Mouse (Mus musculus): Measurements from ENCODE around the gene Mpst. TPM values are rescaled to one million over a fixed set of nuclear protein-coding genes. Genes with fewer than 3 reads are reported as not detected.

Gene Mpst
- total RNA-seq, 2 experiments from 2014 or later, result 29.5 to 31.8 TPM

DNA sequence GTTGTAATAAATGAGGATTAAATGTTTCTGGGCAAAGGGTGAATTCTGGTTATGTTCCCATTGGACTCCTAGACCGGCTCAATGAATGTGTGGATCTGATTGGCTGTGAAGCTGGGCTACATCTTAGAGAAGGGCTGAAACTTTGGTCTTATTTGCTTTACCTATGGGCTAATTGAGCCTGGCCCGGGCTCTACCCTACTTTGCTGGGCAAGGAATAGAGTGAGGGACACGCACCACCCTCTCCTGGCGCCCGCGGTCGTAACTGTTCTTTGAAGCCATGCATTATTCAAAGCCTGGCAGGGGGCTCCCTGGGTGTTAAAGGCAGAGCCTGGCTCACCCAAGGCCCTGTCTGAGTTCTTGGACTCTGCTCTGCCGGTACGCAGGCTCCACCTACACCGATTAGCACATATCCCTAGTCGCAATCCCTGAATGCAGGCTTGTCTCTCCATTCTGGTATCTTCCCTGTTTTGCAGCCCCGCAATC lies 3.4 kb downstream of the Mpst start:
- DNase-seq (ENCODE audit: low spot score in 2 of 2), result no peak
- peak overlapping the region; percentile 1; the same call in 1 of the 2 replicates for H3K4me3 ChIP-seq
- TF ChIP-seq CTCF (conservative IDR thresholded peaks at IDR 0.05), result no peak

DNA sequence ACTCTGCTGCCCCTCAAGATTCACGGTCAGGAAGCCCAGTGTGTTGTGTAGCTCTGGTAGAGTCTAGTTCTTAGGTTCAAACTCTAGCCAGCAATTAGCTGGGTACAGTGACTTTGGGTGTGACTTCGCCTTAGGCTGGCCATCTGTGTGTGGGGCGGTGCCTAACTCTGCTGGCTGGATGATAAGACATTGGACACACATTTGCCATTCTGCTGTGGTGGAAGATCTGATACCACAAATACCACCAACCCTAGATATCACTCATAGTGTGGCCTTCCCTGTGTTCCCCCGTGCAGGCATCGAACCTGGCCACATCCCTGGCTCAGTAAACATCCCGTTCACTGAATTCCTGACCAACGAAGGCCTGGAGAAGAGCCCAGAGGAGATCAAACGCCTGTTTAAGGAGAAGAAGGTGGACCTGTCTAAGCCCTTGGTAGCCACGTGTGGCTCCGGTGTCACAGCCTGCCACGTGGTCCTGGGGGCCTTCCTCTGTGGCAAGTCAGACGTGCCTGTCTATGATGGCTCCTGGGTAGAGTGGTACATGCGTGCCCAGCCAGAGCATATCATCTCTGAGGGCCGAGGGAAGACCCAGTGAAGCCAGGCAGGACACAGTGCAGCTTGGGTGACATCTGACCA lies 7.0 kb downstream of the Mpst start:
- DNase-seq (ENCODE audit: low spot score in 2 of 2), result no peak
- H3K27ac ChIP-seq, result no peak overlapping the region
- no peak for TF ChIP-seq CTCF (conservative IDR thresholded peaks at IDR 0.05)
- H3K4me3 ChIP-seq, result no peak overlapping the region

More for the DNA sequence above, 3.4 kb downstream of the Mpst start:
- H3K27ac ChIP-seq, result no peak overlapping the region

DNA sequence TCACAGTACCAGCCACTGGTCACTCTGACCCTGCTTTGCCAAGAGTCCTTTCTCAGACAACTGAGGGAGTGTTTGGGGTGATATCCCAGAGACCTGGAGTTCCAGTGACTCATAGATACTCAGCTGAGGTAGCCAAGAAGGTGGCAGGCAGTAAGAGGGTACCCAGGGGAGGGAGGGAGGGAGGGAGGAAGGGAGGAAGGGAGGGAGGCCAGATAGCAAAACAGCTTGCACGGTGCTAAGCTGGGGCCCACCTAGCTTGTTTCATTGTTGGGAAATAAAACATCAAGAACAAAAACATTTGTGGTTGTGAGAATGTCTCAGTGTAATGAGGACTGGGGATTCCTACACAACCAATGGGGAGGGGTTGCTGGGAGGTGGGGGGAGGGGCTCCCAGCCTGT lies 7.5 kb downstream of the Mpst start:
- H3K4me3 ChIP-seq, result no peak overlapping the region
- TF ChIP-seq CTCF (conservative IDR thresholded peaks at IDR 0.05), result no peak
- H3K27ac ChIP-seq, result no peak overlapping the region
- no peak for DNase-seq (ENCODE audit: low spot score in 2 of 2)

DNA sequence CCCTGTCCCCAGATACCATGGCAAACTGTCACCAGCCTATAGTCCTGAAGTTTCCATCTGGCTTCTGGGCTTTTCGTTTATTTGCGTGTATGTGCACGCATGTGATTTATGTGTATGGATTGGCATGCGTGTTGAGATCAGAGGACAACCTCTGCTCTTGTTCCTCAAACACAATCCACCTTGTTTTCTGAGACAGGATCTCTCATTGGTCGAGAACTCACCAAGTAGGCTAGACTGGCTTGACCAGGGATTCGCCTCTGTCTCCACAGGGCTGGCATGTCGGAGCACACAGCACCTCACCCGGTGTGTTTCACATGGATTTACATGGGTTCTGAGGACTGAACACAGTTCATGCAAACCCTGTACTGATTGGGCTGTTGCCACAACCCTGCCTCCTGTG lies 7.9 kb downstream of the Mpst start:
- no peak for DNase-seq (ENCODE audit: low spot score in 2 of 2)
- no peak overlapping the region for H3K27ac ChIP-seq
- no peak for TF ChIP-seq CTCF (conservative IDR thresholded peaks at IDR 0.05)
- no peak overlapping the region for H3K4me3 ChIP-seq

DNA sequence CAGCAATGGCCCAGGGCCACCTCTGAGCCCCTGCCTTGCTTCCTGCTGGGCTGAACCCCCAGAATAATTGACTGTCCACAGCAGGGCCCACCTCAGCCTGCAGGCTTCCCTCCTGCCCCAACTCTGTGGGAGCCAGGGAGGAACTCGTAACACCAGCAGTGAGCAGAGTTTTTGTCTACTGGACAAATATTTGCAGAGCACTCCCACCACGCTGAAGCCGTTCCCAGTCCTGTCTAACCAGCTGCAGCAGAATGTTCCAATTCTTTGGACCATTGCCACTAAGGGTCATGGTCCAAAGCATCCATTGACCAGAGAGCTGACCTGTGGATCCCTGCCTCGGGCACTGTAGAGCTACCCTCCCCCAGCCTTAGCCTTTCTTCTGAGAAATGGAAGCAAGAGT lies 10.7 kb downstream of the Mpst start:
- TF ChIP-seq CTCF (conservative IDR thresholded peaks at IDR 0.05), result no peak
- no peak for DNase-seq (ENCODE audit: low spot score in 2 of 2)
- H3K4me3 ChIP-seq, result no peak overlapping the region
- H3K27ac ChIP-seq, result peak overlapping the region; percentile 6; the same call in 1 of the 2 replicates

DNA sequence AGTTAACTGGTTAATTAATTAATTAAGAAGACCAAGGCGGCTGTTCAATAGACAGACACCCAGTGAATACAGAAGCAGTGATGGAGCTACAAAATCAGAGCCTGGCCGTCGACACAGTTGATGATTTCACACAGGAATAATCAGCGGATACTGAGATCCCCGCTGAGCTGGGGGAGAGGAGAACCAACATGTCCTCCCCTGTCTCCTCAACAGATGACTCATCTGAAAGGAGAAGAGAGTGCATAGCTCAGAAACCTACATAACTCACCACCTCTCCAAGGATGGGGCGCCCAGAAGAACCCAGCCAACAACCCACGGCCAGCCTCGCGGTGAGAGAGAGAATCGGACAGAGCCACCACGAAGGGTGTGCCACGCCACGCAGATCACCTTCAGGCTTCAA lies 14.2 kb downstream of the Mpst start:
- Histone ChIP-seq H3K4me3 (no peak overlapping the region), H3K27ac (no peak overlapping the region)
- DNase-seq (ENCODE audit: low spot score in 2 of 2), result no peak

DNA sequence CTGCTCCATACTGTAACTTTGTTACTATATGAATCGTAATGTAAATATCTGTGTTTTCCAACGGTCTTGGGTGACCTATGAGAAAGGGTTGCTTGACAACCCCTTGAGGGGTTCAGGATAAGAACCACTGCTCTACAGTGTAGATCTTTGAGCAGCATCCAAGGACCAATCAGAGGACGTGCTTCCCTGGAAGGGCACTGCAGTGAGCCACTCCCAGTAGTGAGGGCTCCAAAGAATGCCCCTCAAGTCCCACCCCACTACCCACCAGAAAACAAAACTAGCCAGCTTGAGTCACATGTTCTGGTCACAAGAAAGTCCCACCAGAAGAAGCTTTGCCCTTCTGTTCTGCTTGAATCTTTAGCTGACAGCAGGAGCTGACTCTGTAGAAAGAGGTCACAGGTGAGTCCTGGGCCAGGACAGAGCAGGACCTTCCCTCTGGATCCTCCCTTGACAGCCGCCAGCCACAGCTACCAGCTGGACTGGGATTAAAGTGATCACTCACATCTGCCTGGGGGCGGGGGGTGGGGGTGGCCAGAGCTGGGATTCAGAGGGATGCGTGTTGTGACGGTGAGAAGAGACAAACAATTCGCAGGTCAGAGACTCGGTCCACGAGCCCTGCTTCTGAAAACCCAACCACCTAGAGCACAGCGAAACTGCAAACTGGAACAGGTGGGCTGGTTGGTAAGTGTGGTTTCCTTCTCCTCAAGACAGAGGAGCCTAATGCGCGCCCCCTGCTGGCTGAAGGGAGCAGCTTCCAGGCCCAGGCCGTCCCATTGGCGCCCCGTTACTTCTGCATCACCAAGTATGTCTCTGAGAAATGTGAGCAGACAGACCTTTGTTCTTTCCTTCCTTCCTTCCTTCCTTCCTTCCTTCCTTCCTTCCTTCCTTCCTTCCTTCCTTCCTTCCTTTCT lies 16.1 kb downstream of the Mpst start:
- peak; percentile 87 for TF ChIP-seq CTCF (conservative IDR thresholded peaks at IDR 0.05)
- H3K4me3 ChIP-seq, result peak overlapping the region; percentile 20; the same call in 1 of the 2 replicates
- peak; percentile 72 to 90 for DNase-seq (ENCODE audit: low spot score in 2 of 2)
- no peak overlapping the region for H3K27ac ChIP-seq

More for the DNA sequence above, 14.2 kb downstream of the Mpst start:
- TF ChIP-seq CTCF (conservative IDR thresholded peaks at IDR 0.05), result no peak

DNA sequence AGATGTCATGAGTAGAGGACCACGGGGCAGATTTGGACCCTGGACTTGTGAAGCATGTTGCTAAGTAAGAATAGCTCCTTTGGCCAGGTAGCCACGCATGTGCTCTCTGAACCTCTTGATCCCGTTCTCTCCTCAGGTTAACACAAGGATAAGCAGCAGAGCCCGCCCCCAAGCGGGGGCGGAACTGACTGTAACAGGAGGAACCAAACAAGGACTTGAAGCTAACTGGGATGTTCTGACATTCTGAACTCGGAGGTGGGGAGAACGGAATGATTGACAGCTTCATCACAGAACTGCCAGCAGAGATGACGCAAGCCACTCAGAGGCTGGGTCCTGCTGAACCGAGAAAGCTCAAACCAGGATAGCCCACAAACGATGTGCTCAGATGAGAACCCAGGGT lies 18.3 kb downstream of the Mpst start:
- TF ChIP-seq CTCF (conservative IDR thresholded peaks at IDR 0.05), result no peak
- no peak for DNase-seq (ENCODE audit: low spot score in 2 of 2)
- Histone ChIP-seq H3K27ac (no peak overlapping the region), H3K4me3 (no peak overlapping the region)

DNA sequence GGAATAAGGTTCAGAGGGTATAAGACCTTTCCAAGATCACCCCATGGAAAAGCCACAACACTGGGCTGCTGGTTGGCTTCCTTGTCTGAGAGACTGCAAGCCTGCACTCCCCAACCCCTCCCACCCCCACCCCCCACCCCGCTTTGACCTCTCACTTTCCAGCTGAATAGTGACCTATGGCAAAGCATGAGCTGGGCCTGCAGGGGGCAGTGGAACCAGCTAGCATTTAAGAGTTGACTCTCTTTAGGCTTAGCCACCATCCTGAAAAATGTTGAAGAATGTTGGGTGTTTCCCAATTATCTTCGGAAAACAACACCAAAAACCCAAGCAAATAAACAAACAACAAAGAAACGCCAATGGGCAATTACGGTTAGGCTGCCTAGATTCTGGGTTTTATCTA lies 19.0 kb downstream of the Mpst start:
- peak; percentile 30; the same call in 1 of the 2 replicates for TF ChIP-seq CTCF (conservative IDR thresholded peaks at IDR 0.05)
- no peak for DNase-seq (ENCODE audit: low spot score in 2 of 2)
- Histone ChIP-seq H3K27ac (no peak overlapping the region), H3K4me3 (no peak overlapping the region)

DNA sequence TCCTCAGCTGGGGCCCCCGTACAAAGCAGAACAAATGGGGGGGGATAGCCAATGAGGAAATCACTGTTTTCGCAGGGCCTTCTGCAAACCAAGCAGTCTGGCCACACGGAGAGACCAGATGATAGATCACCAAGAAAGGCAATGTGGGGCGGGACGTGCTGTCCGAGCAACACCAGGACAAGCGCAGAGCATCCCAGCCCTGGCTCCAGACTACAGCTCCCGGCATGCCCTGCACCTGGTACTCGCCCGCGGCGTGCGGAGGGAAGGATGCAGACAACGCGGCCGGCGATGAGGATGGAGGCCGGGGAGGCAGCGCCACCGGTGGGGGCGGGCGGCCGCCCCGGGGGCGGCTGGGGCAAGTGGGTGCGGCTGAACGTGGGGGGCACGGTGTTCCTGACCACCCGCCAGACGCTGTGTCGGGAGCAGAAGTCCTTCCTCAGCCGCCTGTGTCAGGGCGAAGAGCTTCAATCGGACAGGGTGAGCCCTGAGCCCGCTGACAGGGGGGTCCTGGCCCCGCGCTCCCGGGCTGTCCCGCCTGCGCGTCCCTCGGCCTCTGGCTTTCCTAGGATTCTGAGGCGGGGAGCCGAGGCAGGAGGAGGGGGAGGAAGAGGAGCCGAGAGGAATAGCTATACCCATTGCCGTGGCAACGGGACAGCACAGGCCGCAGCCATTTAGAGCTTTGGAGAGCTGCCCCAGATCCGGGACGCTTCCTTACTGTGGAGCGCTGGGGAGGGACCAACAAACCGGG lies 22.3 kb downstream of the Mpst start, which contains the start of gene Kctd17:
Gene Kctd17, plus strand, starts transcription at position 174 of the 748 bp plus-strand sequence.
- peak; percentile 78 to 83 for DNase-seq (ENCODE audit: low spot score in 2 of 2)

DNA sequence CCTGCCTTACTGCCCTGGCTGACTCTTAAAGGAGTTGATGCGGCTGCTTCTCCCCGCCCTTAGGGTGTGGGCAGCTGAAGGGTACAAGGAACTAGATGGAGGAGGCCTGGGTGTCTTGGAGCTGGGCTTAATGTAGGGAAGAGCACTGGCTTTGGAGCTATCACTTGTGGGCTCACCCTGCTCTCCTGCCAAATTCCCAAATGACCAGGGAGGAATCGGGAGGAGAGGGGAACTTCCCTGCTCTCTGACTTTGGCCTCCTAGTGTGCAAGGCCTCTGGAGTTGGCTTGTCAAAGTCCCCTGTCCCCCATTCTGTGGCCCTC lies 22.9 kb downstream of the Mpst start:
- H3K4me3 ChIP-seq, result peak overlapping the region; percentile 83
- no peak for DNase-seq (ENCODE audit: low spot score in 2 of 2)
- TF ChIP-seq CTCF (conservative IDR thresholded peaks at IDR 0.05), result no peak

More for the DNA sequence above, 22.3 kb downstream of the Mpst start, which contains the start of gene Kctd17:
- H3K4me3 ChIP-seq, result peak within 1 kb of the TSS; percentile 83
- TF ChIP-seq CTCF (conservative IDR thresholded peaks at IDR 0.05), result no peak
- H3K27ac ChIP-seq, result peak within 1 kb of the TSS; percentile 98

DNA sequence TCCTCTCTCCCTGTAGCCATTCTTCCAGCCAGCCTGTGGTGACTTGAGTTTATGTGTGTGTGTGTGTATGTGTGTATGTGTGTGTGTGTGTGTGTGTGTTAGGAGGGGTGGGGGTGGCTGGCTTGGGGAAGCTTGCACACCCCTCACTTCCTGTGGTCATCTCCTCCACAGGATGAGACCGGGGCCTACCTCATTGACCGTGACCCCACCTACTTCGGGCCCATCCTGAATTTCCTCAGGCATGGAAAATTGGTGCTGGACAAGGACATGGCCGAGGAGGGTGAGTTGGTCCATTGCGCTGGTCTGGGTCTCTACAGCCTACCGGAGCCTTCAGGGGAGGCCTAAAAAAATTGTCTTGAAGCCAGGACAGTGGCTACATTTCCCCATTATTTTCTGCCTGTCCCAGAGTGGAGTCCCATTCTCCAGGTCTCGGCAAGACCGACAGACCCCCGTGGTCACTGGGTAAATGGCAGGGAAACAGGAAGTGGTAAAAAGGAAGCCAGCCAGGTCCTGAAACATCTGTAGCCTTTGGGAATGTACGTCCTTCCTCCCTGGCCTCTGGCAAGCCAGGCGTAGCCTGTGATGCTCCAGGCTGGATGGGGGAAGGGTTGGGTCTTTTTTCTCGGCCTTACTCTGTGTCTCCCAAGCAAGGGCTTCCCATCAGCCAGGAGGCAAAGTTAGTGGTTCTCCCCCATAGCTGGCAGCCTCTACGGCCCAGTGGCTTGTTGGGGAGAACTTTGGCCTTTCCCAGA lies 23.8 kb downstream of the Mpst start:
- no peak for TF ChIP-seq CTCF (conservative IDR thresholded peaks at IDR 0.05)
- DNase-seq (ENCODE audit: low spot score in 2 of 2), result no peak
- peak overlapping the region; percentile 83 for H3K4me3 ChIP-seq
- H3K27ac ChIP-seq, result no peak overlapping the region; the same call in 1 of the 2 replicates

More for the DNA sequence above, 22.9 kb downstream of the Mpst start:
- peak overlapping the region; percentile 98 for H3K27ac ChIP-seq
